Mouse (Mus musculus) embryonic facial prominence, embryonic 15.5 days (tissue): ENCODE results near the gene Gm49393. TPM values are rescaled to one million over a fixed set of nuclear protein-coding genes. Genes with fewer than 3 reads are reported as not detected.
"Not testable (repeated sequence)": the region's sequence is repeated elsewhere in the genome, so short reads cannot be mapped to it uniquely, and the experiment has no call there.

Experiments
- ATAC-seq: fragments of 200-750 bp; cut with Nextera tagmentation; 2 replicates; pipeline ENCODE4 v1.8.0; 2017; ENCODE audit warnings: low read depth, moderate TSS enrichment; ENCODE audit not compliant: insufficient number of reproducible peaks, low FRiP score, low TSS enrichment
- H3K27ac ChIP-seq: fragments of 300-500 bp; sonication (generic); replicated peaks from 2 replicates; pipeline ENCODE4 v1.5.1; 2015; ENCODE audit warnings: mild to moderate bottlenecking, inconsistent platforms
- H3K27me3 ChIP-seq: fragments of 300-500 bp; sonication (generic); 2 replicates; pipeline ENCODE4 v1.6.1; 2015; ENCODE audit warnings: inconsistent platforms
- H3K36me3 ChIP-seq: fragments of 300-500 bp; sonication (generic); 2 replicates; pipeline ENCODE4 v1.6.1; 2015; ENCODE audit warnings: mild to moderate bottlenecking, inconsistent platforms
- H3K4me1 ChIP-seq: fragments of 300-500 bp; sonication (generic); 2 replicates; pipeline ENCODE4 v1.6.1; 2015; ENCODE audit warnings: inconsistent platforms
- H3K4me2 ChIP-seq: fragments of 300-500 bp; sonication (generic); replicated peaks from 2 replicates; pipeline ENCODE4 v1.6.1; 2015; ENCODE audit warnings: mild to moderate bottlenecking, inconsistent platforms
- H3K4me3 ChIP-seq: fragments of 300-500 bp; sonication (generic); replicated peaks from 2 replicates; pipeline ENCODE4 v1.5.1; 2015; ENCODE audit warnings: mild to moderate bottlenecking, inconsistent platforms
- H3K9ac ChIP-seq: fragments of 300-500 bp; sonication (generic); 2 replicates; pipeline ENCODE4 v1.6.1; 2015; ENCODE audit warnings: inconsistent platforms
- H3K9me3 ChIP-seq: fragments of 300-500 bp; sonication (generic); replicated peaks from 2 replicates; pipeline ENCODE4 v1.6.1; 2016; ENCODE audit warnings: inconsistent platforms
- WGBS: fragments of 180-500 bp; shearing (Covaris S2); methylation state at CpG from one replicate; pipeline ENCODE4 v1.1.7; 2015; 5-methylcytosine and 5-hydroxymethylcytosine counted together
- polyA plus RNA-seq: library from polyadenylated mRNA; unstranded; fragments of >200 nt; fragmentation: Nextera tagmentation; extraction: Ambion mirVana; gene quantifications from 2 replicates; pipeline ENCODE4 v1.2.1, GENCODE M21; 2015

Gm49393 gene
- not detected in 2 replicates for polyA plus RNA-seq

DNA sequence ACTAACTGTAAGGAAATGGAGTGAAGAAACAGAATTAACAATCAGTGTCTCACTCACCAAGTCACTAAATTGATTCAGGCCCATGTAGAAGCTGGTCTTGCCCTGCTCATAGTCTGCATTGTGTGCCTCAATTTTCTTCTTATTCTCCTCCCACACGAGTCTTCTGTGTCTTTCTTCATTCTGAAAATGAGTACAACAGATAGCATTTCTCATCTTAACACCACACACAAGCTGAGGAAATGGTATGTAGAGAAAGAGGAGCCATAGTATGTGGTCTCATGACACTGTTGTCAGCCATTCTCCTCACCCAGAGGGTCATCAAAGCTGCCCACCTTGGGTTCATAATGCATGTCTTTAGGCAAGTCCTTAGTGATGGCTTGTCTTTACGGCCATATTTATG, at the start of gene Gm49393:
Gm49393 (minus strand) TSS at position 101 of the 400 bp plus-strand sequence.
- not testable (repeated sequence) for H3K4me2 ChIP-seq, H3K9ac ChIP-seq, H3K4me3 ChIP-seq, H3K27me3 ChIP-seq, H3K4me1 ChIP-seq, H3K27ac ChIP-seq, ATAC-seq, H3K36me3 ChIP-seq, H3K9me3 ChIP-seq
- 68% methylated on average over 2 of the region's 2 CpGs for WGBS

DNA sequence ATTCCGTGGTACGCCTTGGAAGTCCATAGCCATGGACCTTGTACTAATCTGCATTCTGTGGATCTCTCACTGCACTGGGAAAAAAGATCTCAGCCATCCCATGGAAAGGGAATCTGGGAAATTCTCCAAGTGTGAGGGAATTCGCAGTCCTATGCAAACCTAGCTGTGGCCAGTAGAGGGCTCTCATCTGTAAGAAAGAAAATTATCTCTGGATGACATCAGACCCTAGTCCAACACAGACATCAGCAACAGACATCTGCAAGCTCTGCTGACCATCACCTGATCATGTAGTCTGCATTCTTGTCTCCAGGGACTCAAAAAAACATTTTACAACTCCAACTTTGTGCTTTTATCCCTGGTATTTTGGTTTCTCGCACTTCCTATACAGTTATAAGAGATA, 36.9 kb upstream of the Gm49393 start:
- not testable (repeated sequence) for H3K4me3 ChIP-seq, H3K27me3 ChIP-seq, ATAC-seq, H3K9ac ChIP-seq, H3K4me1 ChIP-seq, H3K27ac ChIP-seq, H3K4me2 ChIP-seq, H3K36me3 ChIP-seq, H3K9me3 ChIP-seq
- 75% methylated on average over 4 of the region's 4 CpGs for WGBS

DNA sequence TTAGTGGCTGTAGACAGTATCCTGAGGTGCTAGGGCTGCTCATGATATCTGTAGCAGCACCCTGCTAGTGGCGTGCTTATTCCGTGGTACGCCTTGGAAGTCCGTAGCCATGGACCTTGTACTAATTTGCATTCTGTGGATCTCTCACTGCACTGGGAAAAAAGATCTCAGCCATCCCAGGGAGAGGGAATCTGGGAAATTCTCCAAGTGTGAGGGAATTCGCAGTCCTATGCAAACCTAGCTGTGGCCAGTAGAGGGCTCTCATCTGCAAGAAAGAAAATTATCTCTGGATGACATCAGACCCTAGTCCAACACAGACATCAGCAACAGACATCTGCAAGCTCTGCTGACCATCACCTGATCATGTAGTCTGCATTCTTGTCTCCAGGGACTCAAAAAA, 28.6 kb upstream of the Gm49393 start:
- H3K9ac ChIP-seq, H3K4me2 ChIP-seq, H3K27ac ChIP-seq, H3K4me3 ChIP-seq, H3K4me1 ChIP-seq, ATAC-seq, H3K27me3 ChIP-seq, H3K36me3 ChIP-seq, H3K9me3 ChIP-seq: not testable (repeated sequence)
- WGBS, result 45% methylated on average over 5 of the region's 5 CpGs

DNA sequence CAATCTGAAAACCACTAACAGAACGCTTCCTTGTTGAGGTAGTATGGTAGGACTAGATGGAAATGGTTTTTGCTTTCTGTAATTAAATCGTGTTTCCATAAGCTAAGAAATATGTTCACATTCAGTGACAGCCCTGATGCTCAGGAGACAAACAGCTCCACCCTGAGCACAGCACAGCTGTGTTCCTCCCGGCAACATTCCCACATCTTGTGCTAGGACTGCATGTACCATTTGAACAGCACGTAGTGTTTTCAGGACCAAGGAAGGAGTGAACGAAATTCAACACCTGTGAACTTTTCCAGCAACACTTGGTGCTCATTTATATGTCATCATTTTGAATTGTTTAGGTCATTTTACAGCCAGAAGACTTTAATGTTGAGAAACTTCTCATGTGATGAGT, 26.3 kb upstream of the Gm49393 start:
- Histone ChIP-seq H3K4me1 (no peaks in the 10 kb centered on the region), H3K9me3 (no peaks in the 10 kb centered on the region), H3K9ac (no peak overlapping the region), H3K27me3 (no peaks in the 10 kb centered on the region), H3K4me3 (no peak overlapping the region), H3K36me3 (no peaks in the 10 kb centered on the region), H3K4me2 (no peak overlapping the region), H3K27ac (no peak overlapping the region)
- no peak for ATAC-seq
- 60% methylated on average over 5 of the region's 5 CpGs for WGBS

DNA sequence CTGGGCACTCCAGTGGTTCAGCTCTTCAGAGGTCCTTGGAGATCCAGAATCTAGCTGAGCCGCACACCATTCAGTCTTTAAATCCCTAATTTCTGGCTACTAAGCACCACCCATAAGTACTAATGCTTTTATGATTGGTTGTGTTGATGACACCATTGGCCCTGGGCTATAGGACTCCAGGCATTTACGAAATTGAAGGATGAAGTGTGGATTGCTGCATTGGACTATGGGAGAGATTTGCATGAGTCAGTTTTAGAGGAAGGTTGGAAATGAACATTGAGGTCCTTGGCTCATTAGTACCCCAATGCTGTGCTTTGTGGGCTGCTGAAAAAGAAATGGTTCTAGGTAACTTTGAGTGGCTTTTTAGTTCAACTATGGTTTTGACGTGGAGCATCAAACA, 6.5 kb upstream of the Gm49393 start, which contains the start of gene Tpbpa:
Tpbpa (minus strand) TSS at position 101 of the 400 bp plus-strand sequence.
- not testable (repeated sequence) for H3K9ac ChIP-seq, H3K4me3 ChIP-seq, H3K36me3 ChIP-seq, H3K4me2 ChIP-seq, H3K9me3 ChIP-seq, ATAC-seq, H3K4me1 ChIP-seq, H3K27ac ChIP-seq, H3K27me3 ChIP-seq
- WGBS, result 72% methylated on average over 3 of the region's 3 CpGs

DNA sequence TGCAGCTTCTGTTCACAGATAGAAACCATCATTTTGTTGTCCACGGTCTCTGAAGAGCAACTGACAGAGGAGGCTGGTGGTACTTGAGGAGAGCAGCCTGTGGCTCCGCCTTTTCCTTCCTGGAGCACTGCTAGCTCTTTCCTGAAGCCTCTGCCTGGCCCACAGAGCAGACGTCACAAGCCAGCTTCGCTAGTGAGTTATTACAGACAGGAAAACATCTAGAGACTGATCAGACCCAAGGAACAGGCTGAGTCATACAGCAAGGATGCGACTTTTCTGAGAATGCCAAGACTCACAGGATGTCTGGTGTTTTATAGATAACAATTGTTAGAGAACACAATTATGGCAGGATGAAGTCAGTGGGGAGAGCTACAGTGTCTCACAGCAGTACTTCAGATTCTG, 1.1 kb upstream of the Gm49393 start, which contains the start of the genes Gm49391 and Ctla2a:
Gm49391 (minus strand) TSS at position 72 of the 402 bp plus-strand sequence.
Ctla2a (minus strand) TSS at position 126 of the 402 bp plus-strand sequence.
- Histone ChIP-seq H3K36me3 (no peaks in the 10 kb centered on the region), H3K4me3 (no peak within 1 kb of the TSS), H3K4me1 (no peaks in the 10 kb centered on the region), H3K27ac (no peak within 1 kb of the TSS), H3K27me3 (no peaks in the 10 kb centered on the region), H3K4me2 (no peak within 1 kb of the TSS), H3K9ac (no peak within 1 kb of the TSS), H3K9me3 (no peaks in the 10 kb centered on the region)
- ATAC-seq, result no peak; the same call in 1 of the 2 replicates
- 63% methylated on average over 5 of the region's 5 CpGs for WGBS

DNA sequence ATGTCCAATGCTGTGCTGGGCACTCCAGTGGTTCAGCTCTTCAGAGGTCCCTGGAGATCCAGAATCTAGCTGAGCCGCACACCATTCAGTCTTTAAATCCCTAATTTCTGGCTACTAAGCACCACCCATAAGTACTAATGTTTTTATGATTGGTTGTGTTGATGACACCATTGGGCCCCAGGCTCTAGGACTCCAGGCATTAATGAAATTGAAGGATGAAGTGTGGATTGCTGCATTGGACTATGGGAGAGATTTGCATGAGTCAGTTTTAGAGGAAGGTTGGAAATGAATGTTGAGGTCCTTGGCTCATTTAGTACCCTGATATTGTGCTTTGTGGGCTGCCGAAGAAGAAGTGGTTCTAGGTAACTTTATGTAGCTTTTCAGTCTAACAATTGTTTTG, 30.6 kb downstream of the Gm49393 start, which contains the start of gene Tpbpb:
Tpbpb (minus strand) TSS at position 101 of the 400 bp plus-strand sequence.
- H3K36me3 ChIP-seq, H3K27me3 ChIP-seq, H3K27ac ChIP-seq, H3K9me3 ChIP-seq, ATAC-seq, H3K4me3 ChIP-seq, H3K4me1 ChIP-seq, H3K9ac ChIP-seq, H3K4me2 ChIP-seq: not testable (repeated sequence)
- 79% methylated on average over 2 of the region's 2 CpGs for WGBS

DNA sequence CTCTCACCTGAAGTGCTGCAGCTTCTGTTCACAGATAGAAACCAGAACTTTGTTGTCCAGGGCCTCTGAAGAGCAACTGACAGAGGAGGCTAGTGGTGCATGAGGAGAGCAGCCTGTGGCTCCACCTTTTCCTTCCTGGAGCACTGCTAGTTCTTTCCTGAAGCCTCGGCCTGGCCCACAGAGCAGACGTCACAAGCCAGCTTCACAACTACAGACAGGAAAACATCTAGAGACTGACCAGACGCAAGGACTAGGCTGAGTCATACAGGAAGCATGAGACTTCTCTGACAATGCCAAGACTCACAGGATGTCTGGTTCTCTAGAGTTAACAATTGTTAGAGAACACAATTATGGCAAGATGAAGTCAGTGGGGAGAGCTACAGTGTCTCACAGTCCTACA, 38.1 kb downstream of the Gm49393 start, which contains the start of gene Ctla2b:
Ctla2b (minus strand) TSS at position 120 of the 400 bp plus-strand sequence.
- H3K27ac ChIP-seq, result no peak within 1 kb of the TSS
- WGBS, result 73% methylated on average over 3 of the region's 3 CpGs
- no peaks in the 10 kb centered on the region for H3K27me3 ChIP-seq

DNA sequence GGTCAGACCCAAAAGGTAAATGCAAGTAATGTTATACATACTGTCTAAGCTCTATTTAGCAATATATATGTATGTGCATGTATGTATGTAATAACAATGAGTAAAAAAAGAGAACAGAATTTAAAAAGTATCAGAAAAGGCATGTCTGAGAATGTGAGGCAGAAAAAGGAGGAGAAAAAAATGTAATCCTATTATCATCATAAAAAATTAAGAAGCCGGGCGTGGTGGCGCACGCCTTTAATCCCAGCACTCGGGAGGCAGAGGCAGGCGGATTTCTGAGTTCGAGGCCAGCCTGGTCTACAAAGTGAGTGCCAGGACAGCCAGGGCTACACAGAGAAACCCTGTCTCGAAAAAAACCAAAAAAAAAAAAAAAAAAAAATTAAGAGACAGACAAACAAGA, 38.6 kb downstream of the Gm49393 start, which contains the start of gene Gm49392:
Gm49392 (minus strand) TSS at position 101 of the 400 bp plus-strand sequence.
- not testable (repeated sequence) for H3K9me3 ChIP-seq, H3K9ac ChIP-seq, ATAC-seq, H3K36me3 ChIP-seq, H3K4me1 ChIP-seq, H3K4me3 ChIP-seq, H3K27ac ChIP-seq, H3K27me3 ChIP-seq, H3K4me2 ChIP-seq
- WGBS, result 77% methylated on average over 8 of the region's 8 CpGs

More for the DNA sequence above, 38.1 kb downstream of the Gm49393 start, which contains the start of gene Ctla2b:
- Histone ChIP-seq H3K9ac (no peak within 1 kb of the TSS), H3K4me1 (no peaks in the 10 kb centered on the region), H3K4me2 (no peak within 1 kb of the TSS), H3K9me3 (0 out of 2 replicates have a peak, but pooled peaks cover 3% of the 10 kb centered on the region), H3K4me3 (no peak within 1 kb of the TSS), H3K36me3 (no peaks in the 10 kb centered on the region)
- no peak for ATAC-seq

DNA sequence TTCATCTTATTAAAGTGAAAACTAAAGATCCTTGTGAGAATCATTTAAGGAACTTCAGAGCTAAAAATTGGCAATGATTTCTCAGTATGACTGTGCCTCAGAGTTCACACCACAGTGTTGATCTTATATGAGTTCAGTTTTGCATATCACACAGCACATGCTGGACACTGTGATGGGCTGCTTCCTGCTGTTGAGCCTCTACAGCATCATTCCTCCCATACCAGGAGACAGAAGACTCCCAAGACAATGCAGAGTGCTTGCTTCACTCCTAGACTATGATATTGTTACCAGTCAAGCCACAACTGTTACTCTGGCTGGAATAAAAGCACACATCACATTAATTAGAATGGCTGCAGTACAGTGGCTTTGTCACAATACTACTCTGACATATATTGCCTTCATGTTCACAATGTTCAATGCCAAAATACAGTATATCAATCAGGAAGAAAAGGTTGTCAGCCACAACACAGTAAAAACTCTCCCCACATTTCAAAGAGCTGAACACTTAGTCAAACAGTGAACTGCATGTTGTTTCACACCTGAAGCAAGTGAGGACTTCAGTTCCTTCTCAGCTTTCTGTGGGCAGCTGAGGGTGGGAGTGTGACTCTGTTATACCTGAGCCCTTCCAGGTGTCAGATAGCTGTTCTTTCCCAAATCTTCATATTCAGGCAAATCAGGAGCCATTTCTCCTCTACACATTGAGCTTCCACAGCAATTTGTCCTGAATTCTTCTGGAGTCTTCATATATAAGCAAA, 39.8 kb downstream of the Gm49393 start:
- Histone ChIP-seq H3K9ac (no peak overlapping the region), H3K27me3 (no peaks in the 10 kb centered on the region), H3K4me2 (no peak overlapping the region), H3K4me1 (no peaks in the 10 kb centered on the region), H3K9me3 (0 out of 2 replicates have a peak, but pooled peaks cover 3% of the 10 kb centered on the region), H3K4me3 (no peak overlapping the region), H3K27ac (no peak overlapping the region), H3K36me3 (no peaks in the 10 kb centered on the region)
- no peak for ATAC-seq

DNA sequence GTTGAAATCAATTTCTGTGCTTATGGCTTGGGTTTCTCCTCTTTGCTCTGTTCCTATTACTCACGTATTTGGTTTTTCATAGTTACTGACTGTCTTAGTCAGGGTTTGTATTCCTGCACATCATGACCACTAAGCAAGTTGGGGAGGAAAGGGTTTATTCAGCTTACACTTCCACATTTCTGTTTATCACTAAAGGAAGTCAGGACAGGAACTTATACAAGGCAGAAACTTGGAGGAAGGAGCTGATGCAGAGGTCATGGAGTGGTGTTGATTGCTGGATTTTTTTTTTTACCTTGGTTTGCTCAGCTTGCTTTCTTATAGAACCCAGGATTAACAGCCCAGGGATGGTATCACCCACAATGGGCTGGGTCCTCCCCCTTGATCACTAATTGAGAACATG, 43.1 kb downstream of the Gm49393 start:
- no peak overlapping the region for H3K4me2 ChIP-seq
- H3K27me3 ChIP-seq, result no peaks in the 10 kb centered on the region
- no peaks in the 10 kb centered on the region for H3K36me3 ChIP-seq
- H3K9ac ChIP-seq, result no peak overlapping the region
- ATAC-seq, result no peak
- H3K4me3 ChIP-seq, result no peak overlapping the region
- no peak overlapping the region for H3K27ac ChIP-seq
- 0 out of 2 replicates have a peak, but pooled peaks cover 2% of the 10 kb centered on the region for H3K9me3 ChIP-seq
- no peaks in the 10 kb centered on the region for H3K4me1 ChIP-seq
- WGBS, result 95% methylated on average over 1 of the region's 1 CpGs
